Mouse (Mus musculus) lung, postnatal 4 days (tissue): ENCODE data around the gene Rusc2.

Experiments used
- DNase-seq, 2 experiments: peaks; one replicate each; pipeline ENCODE4 v3.0.0; 2021

Gene Rusc2

GRCm38 (mm10) chr4:43381408-43382154, at the start of gene Rusc2:
Gene Rusc2, plus strand, starts transcription at chr4:43381979.
- peak; percentile 94 to 96 for DNase-seq

GRCm38 (mm10) chr4:43334771-43335170, 47.0 kb upstream of the Rusc2 start:
- no peak for DNase-seq

DNA sequence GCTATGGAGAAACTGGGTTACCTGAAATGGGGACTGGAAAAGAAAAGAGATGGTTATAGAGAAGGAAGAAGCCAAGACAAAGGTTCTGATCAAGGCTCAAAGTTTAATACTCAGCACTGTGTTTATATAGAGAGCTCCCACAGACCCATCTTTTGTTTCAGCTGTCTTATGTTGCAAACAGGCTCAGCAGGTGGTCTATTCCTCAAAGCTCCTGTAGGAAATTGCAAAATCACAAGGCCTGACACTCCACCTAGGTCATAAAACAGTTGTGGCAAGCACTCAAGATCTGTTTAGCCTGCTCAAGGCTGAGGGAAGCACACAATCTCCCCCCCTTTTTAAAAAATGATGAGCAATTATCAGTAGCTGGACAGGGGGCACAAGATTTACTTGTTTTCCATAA, 45.6 kb upstream of the Rusc2 start:
- no peak for DNase-seq

- peak in 1 of 2 experiments; percentile 15 for DNase-seq
These were observed 41.5 kb upstream of the Rusc2 start for GRCm38 (mm10) chr4:43340096-43340804.

DNA sequence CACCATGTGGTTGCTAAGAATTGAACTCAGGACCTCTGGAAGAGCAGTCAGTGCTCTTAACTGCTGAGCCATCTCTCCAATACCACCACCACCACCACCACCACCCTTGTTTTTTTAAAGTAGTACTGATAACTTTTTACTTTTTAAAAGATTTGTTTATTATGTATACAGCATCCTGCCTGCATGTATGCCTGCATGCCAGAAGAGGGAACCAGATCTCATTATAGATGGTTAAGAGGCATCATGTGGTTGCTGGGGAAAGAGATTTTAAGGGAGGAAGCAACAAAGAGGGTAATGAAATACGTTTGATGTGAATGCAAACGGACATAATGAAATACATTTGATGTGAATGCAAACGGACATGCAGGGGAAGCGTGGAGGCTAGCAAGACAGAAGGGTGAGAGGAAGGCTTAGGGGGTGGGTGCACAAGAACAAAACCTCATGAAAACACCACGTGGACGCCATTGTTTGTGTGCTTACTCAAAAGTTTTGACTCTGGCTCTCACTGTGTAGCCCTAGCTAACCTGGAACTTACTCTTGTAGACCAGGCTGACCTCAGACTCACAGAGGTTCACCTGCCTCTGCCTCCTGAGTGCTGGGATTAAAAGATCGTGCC, 40.4 kb upstream of the Rusc2 start:
- DNase-seq = no peak

GRCm38 (mm10) chr4:43342443-43342842, 39.3 kb upstream of the Rusc2 start:
- DNase-seq = no peak

DNA sequence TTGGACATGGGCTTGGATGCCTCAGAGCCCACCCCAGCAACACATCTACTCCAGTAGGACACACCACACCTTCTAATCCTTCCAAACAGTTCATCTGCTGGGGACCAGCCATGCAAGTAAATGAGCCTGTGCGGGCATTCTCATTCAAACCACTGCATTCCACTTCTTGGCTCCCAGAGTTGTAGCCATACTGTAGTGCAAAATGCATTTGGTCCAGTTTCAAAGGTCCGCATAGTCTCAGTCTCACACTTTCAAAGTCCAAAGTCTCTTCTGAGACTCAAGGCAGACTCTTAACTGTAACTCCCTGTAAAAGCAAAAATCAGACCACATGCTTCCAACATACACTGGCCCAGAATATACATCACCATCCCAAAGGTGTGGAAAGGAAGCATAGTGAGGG, 36.8 kb upstream of the Rusc2 start:
- DNase-seq = no peak

GRCm38 (mm10) chr4:43349206-43349605, 32.6 kb upstream of the Rusc2 start:
- no peak for DNase-seq

DNA sequence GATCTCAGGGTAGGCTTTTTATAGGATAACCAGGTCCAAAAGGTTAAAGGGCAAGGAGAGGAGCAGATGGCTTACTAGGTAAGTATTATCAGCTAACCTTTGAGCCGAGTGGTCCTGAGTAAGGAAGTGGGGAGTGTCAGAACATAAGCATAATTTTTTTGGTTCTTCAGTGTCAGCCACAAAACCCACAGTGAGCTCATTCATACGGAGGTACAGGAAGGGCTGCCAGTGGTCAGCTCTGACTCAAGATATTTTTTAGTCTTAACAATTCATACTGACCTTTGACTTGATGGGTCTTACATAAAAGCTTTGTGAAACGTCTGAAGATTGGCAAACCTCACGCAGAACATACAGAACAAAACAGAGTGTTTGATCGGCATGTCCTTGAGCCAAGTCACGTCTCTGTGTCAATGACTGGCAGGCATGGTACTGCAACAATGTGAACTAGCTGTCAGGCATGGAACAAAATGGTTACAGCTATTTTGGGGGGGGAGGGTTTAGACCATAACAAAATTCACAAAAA, 31.7 kb upstream of the Rusc2 start:
- no peak for DNase-seq

DNA sequence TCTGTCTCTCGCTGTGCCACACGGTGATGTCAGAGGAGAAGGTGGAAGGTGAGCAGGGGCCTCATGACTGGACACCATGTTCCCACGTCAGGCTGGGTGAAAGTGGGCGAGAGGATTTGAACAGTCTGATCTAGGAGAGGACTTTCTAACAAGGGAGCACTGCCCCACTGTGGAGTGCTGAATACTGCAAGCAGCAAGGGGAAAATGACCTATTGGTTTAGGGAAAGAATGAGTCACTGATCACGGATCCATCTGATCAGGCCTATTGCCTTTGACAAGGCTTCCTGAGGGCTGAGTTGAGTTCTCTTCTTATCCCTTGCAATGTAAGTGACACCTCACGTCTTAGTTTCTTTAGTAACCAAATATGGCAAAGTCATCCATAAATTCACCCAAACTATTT, 28.1 kb upstream of the Rusc2 start:
- DNase-seq = no peak

- DNase-seq = no peak
These were observed 16.7 kb upstream of the Rusc2 start for GRCm38 (mm10) chr4:43364914-43365560.

GRCm38 (mm10) chr4:43367295-43367694, 14.5 kb upstream of the Rusc2 start:
- DNase-seq = no peak

- DNase-seq = no peak
These were observed 14.0 kb upstream of the Rusc2 start for GRCm38 (mm10) chr4:43367787-43368186.

GRCm38 (mm10) chr4:43371406-43371805, 10.4 kb upstream of the Rusc2 start:
- no peak for DNase-seq

- peak in 1 of 2 experiments; percentile 32 for DNase-seq
These were observed 9.6 kb upstream of the Rusc2 start for GRCm38 (mm10) chr4:43372155-43372554.

DNA sequence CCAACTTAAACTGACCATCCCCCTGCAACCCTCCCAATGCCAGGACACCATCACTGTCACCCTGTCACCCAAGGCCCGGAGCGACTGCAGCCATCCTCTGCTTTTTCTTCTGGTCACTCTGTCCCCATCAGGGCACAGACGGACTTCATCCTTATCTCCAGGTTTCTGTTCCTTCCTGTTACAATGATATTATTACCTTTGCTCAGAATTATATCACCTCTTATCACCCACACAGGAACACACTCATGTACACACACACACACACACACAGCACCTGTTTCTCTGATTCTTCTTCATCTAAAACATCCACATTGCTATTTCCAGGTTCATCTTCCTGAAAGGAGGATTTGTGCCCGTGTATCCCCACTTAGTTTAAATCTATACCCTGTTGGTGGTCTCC, 7.5 kb upstream of the Rusc2 start:
- no peak for DNase-seq

DNA sequence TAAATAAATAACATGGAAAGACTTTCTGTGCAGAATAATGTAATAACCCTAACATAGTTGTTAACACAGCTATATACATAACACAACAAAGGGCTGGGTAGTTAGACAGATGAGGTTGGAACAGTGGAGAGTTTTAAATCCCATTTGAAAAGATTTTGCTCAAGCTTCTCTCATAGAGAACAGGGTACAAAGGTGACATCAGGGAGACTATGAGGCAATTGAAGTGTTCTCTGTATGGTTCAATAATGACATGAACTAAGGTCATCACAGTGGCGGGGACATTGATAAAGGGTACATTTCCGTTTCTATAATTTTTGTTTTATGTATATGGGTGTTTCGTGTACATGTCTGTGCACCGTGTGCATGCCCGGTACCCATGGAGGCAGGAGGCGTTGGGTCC, 2.2 kb upstream of the Rusc2 start:
- DNase-seq = no peak

DNA sequence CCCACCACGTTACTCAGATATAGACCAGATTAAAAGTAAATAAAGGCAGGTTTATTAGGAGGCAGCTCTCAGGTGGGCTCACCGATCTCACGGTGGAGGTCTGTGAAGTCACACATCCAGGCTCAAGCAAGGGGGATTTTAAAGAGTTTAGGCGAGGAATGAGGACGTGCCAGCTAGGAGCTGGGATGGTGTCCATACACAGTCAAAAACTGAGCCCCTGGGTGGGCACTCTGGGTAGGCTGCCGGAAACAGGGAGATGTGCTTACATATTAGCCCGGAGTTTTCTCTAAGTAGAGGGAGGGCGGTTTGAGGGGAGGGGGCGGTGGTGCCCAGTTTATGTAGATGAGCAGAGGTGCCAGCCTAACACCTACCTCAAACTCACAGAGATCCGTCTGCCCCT, 828 bp upstream of the Rusc2 start:
- DNase-seq = no peak

DNA sequence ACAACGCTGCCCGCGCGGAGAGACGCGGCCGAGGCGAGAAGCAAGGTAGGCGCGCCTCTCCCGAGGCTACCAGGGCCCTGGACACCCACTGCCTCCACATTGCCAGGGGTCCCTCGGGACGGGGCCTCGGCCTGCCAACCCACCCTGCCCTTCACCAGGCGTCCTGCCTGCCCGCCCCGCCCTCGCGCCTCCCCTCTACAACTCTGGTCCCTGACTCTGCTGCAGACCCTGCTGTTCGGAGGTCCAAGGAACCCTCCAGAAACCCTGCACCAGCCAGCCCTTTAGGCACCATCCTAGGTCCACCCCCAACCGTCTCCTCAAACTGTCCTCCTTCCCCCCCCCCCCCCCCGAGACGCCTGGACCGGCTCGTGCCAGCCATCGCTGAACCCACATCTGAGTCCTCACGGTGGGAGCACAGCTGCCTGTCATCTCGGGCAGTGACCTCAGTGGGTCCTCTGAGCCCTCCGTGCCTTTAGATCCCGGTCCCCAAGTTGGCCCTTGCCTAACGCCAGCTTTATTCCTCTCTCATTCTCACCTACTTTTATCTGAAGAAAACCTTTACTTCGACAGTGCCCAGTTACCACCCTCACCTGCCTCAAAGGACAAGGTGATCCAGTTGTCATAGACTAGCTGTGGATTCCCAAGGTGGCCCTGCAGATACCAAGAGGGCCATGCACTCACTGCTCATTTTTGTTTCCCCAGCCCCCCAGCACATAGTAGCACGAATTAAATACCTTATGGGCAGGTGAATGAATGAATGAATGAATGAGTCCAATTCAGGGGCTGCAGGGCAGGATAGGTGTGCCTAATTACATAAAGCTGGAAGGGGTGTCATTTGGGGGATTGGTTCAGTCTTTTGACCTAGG, 609 bp downstream of the Rusc2 start:
- DNase-seq = no peak

GRCm38 (mm10) chr4:43383246-43384082, 1.7 kb downstream of the Rusc2 start:
- peak in 1 of 2 experiments; percentile 19 for DNase-seq

- no peak for DNase-seq
These were observed 2.3 kb downstream of the Rusc2 start for GRCm38 (mm10) chr4:43384083-43384460.
